Mouse (Mus musculus) limb, embryonic 10.5 days (tissue): Measurements from ENCODE around the gene Men1. TPM values are rescaled to one million over a fixed set of nuclear protein-coding genes. Genes with fewer than 3 reads are reported as not detected.
A peak's percentile ranks its signal among the peaks of the same experiment; 100 is the strongest.

Experiments used
- DNase-seq: peaks from one replicate; pipeline ENCODE4 v3.0.0-alpha.2; 2017; ENCODE audit warnings: low spot score
- H3K27ac ChIP-seq: fragments of 300-500 bp; sonication (generic); 2 replicates; pipeline ENCODE4 v1.5.1; 2016; ENCODE audit warnings: mild to moderate bottlenecking
- H3K27me3 ChIP-seq: fragments of 300-500 bp; sonication (generic); 2 replicates; pipeline ENCODE4 v1.6.1; 2016; ENCODE audit warnings: low read depth, mild to moderate bottlenecking; ENCODE audit not compliant: poor library complexity, severe bottlenecking
- H3K36me3 ChIP-seq: fragments of 300-500 bp; sonication (generic); 2 replicates; pipeline ENCODE4 v1.6.1; 2016; ENCODE audit warnings: mild to moderate bottlenecking, moderate library complexity
- H3K4me1 ChIP-seq: fragments of 300-500 bp; sonication (generic); 2 replicates; pipeline ENCODE4 v1.6.1; 2016
- H3K4me3 ChIP-seq: fragments of 300-500 bp; sonication (generic); 2 replicates; pipeline ENCODE4 v1.5.1; 2016; ENCODE audit warnings: mild to moderate bottlenecking, moderate library complexity
- H3K9me3 ChIP-seq: fragments of 300-500 bp; sonication (generic); replicated peaks from 2 replicates; pipeline ENCODE4 v1.6.1; 2016; ENCODE audit warnings: mild to moderate bottlenecking
- WGBS: fragments of 180-500 bp; shearing (Covaris S2); methylation state at CpG from one replicate; pipeline ENCODE4 v1.1.7; 2016; 5-methylcytosine and 5-hydroxymethylcytosine counted together
- microRNA-seq: library from miRNA; unstranded; fragments of <30 nt; microRNA quantifications from one replicate; pipeline ENCODE4, GENCODE M21; 2017
- polyA plus RNA-seq: library from polyadenylated mRNA; unstranded; fragments of >200 nt; fragmentation: Nextera tagmentation; extraction: Ambion mirVana; gene quantifications from 2 replicates; pipeline ENCODE4 v1.2.1, GENCODE M21; 2016

The Men1 gene
- polyA plus RNA-seq, 1 experiment from 2014 or later, result 120 TPM

GRCm38 (mm10) chr19:6382323-6382924 is 47.6 kb downstream of the Men1 start:
- peaks cover 29% of the 10 kb centered on the region for H3K4me1 ChIP-seq
- WGBS, result 83% methylated on average over 4 of the region's 4 CpGs

GRCm38 (mm10) chr19:6383470-6383869 is 48.7 kb downstream of the Men1 start:
- no peak overlapping the region for H3K4me3 ChIP-seq
- H3K9me3 ChIP-seq, result no peaks in the 10 kb centered on the region
- peaks cover 8% of the 10 kb centered on the region; the same call in 1 of the 2 replicates for H3K27me3 ChIP-seq
- WGBS, result 56% methylated on average over 5 of the region's 5 CpGs
- DNase-seq, result no peak
- peaks cover 29% of the 10 kb centered on the region for H3K4me1 ChIP-seq
- H3K36me3 ChIP-seq, result peaks cover 20% of the 10 kb centered on the region
- 0 out of 2 replicates have a peak overlapping the region, but pooled peaks have one; percentile 2 for H3K27ac ChIP-seq

More at GRCm38 (mm10) chr19:6382323-6382924, 47.6 kb downstream of the Men1 start:
- DNase-seq, result no peak
- Histone ChIP-seq H3K27ac (no peak overlapping the region), H3K27me3 (0 out of 2 replicates have a peak, but pooled peaks cover 1% of the 10 kb centered on the region), H3K9me3 (no peaks in the 10 kb centered on the region), H3K36me3 (peaks cover 31% of the 10 kb centered on the region), H3K4me3 (no peak overlapping the region)

DNA sequence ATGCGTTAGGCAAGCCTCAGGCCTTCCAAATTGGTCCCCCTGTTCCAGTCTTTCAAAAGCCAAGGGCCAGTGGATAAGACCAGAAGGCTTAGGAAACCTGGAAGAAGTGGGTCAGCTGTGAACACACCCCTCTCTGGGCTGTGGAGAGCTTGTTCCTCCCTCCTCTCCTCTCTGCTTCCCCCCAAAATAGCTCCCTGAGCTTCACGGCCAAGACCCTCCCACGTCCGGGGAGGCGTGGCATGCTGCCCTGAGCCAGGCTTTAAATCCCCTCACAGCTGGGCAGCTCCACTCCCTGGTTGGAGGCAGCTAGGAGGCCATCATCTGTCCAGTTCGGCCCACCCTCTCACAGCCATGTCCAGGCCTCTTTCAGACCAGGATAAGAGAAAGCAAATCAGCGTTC is 49.3 kb downstream of the Men1 start, which contains the start of gene Pygm:
Pygm (plus strand) TSS at position 272 of the 400 bp plus-strand sequence.
- DNase-seq, result no peak
- Histone ChIP-seq H3K27ac (peak within 1 kb of the TSS; percentile 43; the same call in 1 of the 2 replicates), H3K9me3 (no peaks in the 10 kb centered on the region), H3K36me3 (peaks cover 14% of the 10 kb centered on the region), H3K4me1 (peaks cover 34% of the 10 kb centered on the region), H3K4me3 (no peak within 1 kb of the TSS), H3K27me3 (peaks cover 15% of the 10 kb centered on the region)
- 21% methylated on average over 7 of the region's 7 CpGs for WGBS

DNA sequence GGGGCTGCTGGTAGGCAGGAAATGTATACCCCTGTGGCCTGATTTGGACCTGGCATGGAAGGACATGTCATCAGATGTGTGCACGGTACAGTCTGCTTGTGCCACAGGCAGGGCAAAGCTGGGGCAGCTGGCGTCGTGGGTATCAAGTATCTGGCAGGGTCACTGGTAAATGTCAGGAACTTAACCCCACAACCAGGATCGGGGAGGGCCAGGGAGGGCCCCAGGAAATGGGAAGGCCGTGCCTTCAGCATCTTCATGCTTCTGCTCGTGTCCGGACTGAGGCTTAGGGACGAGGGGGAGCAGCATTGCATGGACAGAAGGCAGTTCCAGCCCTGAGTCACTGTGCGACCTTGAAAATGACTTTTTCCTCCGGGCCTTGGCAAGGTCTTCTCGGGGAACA is 50.2 kb downstream of the Men1 start:
- no peaks in the 10 kb centered on the region for H3K9me3 ChIP-seq
- DNase-seq, result no peak
- peaks cover 42% of the 10 kb centered on the region for H3K4me1 ChIP-seq
- peak overlapping the region; percentile 43; the same call in 1 of the 2 replicates for H3K27ac ChIP-seq
- WGBS, result 74% methylated on average over 11 of the region's 11 CpGs
- peaks cover 16% of the 10 kb centered on the region for H3K27me3 ChIP-seq
- peaks cover 6% of the 10 kb centered on the region; the same call in 1 of the 2 replicates for H3K36me3 ChIP-seq
- H3K4me3 ChIP-seq, result no peak overlapping the region

GRCm38 (mm10) chr19:6385419-6385818 is 50.6 kb downstream of the Men1 start:
- DNase-seq, result no peak
- no peak overlapping the region for H3K4me3 ChIP-seq

DNA sequence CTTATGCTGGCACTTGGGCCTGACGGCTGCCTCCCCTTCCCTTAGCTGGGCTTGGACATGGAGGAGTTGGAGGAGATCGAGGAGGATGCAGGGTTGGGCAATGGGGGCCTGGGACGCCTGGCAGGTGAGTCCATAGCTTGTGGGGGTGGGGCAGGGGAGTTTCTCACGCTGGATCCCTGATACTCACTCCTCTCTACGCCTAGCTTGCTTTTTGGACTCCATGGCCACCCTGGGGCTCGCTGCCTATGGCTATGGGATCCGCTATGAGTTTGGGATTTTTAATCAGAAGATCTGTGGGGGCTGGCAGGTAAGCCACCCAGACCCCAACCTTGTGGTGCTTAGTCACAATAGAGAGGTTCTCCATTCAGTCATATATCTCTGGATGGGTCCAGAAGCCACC is 51.0 kb downstream of the Men1 start:
- Histone ChIP-seq H3K27me3 (peaks cover 16% of the 10 kb centered on the region), H3K9me3 (no peaks in the 10 kb centered on the region), H3K36me3 (0 out of 2 replicates have a peak, but pooled peaks cover under 1% of the 10 kb centered on the region), H3K4me3 (no peak overlapping the region), H3K27ac (no peak overlapping the region), H3K4me1 (peaks cover 50% of the 10 kb centered on the region)
- DNase-seq, result no peak
- WGBS, result 80% methylated on average over 7 of the region's 7 CpGs

More at GRCm38 (mm10) chr19:6385419-6385818, 50.6 kb downstream of the Men1 start:
- Histone ChIP-seq H3K27ac (no peak overlapping the region), H3K36me3 (0 out of 2 replicates have a peak, but pooled peaks cover 5% of the 10 kb centered on the region), H3K4me1 (peaks cover 46% of the 10 kb centered on the region), H3K27me3 (peaks cover 16% of the 10 kb centered on the region), H3K9me3 (no peaks in the 10 kb centered on the region)
- 67% methylated on average over 5 of the region's 5 CpGs for WGBS

DNA sequence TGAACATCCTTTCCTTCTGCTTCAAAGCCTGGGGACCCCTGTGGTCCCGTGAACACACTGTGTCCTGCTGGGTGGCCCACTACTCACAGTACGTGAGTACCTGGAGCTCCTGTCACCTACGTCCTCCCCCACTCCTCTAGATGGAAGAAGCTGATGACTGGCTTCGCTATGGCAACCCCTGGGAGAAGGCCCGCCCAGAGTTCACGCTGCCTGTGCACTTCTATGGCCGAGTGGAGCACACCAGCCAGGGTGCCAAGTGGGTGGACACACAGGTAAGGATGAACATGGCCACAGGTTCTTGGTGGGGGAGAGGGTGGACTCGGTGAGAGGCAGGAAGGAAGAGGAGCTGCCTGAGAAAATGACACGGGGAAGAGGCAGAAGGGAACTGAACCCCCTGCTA is 51.5 kb downstream of the Men1 start:
- no peak overlapping the region for H3K27ac ChIP-seq
- H3K36me3 ChIP-seq, result no peaks in the 10 kb centered on the region
- peaks cover 51% of the 10 kb centered on the region for H3K4me1 ChIP-seq
- no peak overlapping the region for H3K4me3 ChIP-seq
- no peaks in the 10 kb centered on the region for H3K9me3 ChIP-seq
- no peak for DNase-seq
- H3K27me3 ChIP-seq, result peaks cover 16% of the 10 kb centered on the region
- 63% methylated on average over 9 of the region's 9 CpGs for WGBS

DNA sequence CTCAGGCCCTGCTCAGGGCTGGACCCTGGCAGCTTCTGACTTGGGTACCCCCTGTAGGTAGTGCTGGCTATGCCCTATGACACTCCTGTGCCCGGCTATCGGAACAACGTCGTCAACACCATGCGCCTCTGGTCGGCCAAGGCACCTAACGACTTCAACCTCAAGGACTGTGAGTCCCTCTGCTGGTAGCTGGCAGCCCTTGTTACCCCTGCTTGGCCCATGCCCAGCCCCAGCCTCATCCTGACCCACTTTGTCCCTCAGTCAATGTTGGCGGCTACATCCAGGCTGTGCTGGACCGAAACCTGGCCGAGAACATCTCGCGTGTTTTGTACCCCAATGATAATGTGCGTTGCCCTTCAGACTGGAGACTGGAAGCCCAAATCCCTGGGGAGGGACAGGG is 53.2 kb downstream of the Men1 start:
- H3K36me3 ChIP-seq, result no peaks in the 10 kb centered on the region
- H3K27ac ChIP-seq, result no peak overlapping the region
- H3K9me3 ChIP-seq, result no peaks in the 10 kb centered on the region
- WGBS, result 82% methylated on average over 13 of the region's 13 CpGs
- peaks cover 49% of the 10 kb centered on the region for H3K4me1 ChIP-seq
- peaks cover 16% of the 10 kb centered on the region for H3K27me3 ChIP-seq
- DNase-seq, result no peak
- H3K4me3 ChIP-seq, result no peak overlapping the region

- H3K4me1 ChIP-seq, result peaks cover 31% of the 10 kb centered on the region
- WGBS, result 6% methylated on average over 16 of the region's 16 CpGs
- H3K4me3 ChIP-seq, result peak overlapping the region; percentile 53
- no peak for DNase-seq
- peaks cover 16% of the 10 kb centered on the region for H3K27me3 ChIP-seq
- H3K27ac ChIP-seq, result peak overlapping the region; percentile 66
- no peaks in the 10 kb centered on the region for H3K36me3 ChIP-seq
- H3K9me3 ChIP-seq, result no peaks in the 10 kb centered on the region
Measured at GRCm38 (mm10) chr19:6389803-6390202, 55.0 kb downstream of the Men1 start.

GRCm38 (mm10) chr19:6390251-6390650 is 55.5 kb downstream of the Men1 start:
- DNase-seq, result no peak
- Histone ChIP-seq H3K36me3 (no peaks in the 10 kb centered on the region), H3K27me3 (peaks cover 16% of the 10 kb centered on the region), H3K4me3 (peak overlapping the region; percentile 53), H3K9me3 (no peaks in the 10 kb centered on the region), H3K4me1 (peaks cover 26% of the 10 kb centered on the region), H3K27ac (0 out of 2 replicates have a peak overlapping the region, but pooled peaks have one; percentile 66)
- 55% methylated on average over 6 of the region's 6 CpGs for WGBS

Small RNA genes lying within 50 kb of the gene (microRNA-seq; reads per million reads assigned to microRNA genes)
- not detected for gene Mir6989

Other genes with a start within 250 kb of the Men1 start
- 70.6 and 76.4 TPM in 2 replicates for gene Cdca5, start 250.0 kb upstream of the Men1 start, polyA plus RNA-seq
- gene AC131692.1, start 240.6 kb upstream of the Men1 start, polyA plus RNA-seq, result 0.56 and 0.89 TPM in 2 replicates
- gene Naaladl1, start 229.2 kb upstream of the Men1 start, polyA plus RNA-seq, result 0.54 and 0.75 TPM in 2 replicates
- gene Sac3d1, start 216.3 kb upstream of the Men1 start, polyA plus RNA-seq, result 65.4 and 73.3 TPM in 2 replicates
- 25.7 and 28.7 TPM in 2 replicates for gene Snx15, start 206.7 kb upstream of the Men1 start, polyA plus RNA-seq
- gene Batf2, start 194.0 kb upstream of the Men1 start, polyA plus RNA-seq, result not detected in 2 replicates
- 97.0 and 112 TPM in 2 replicates for gene Arl2, start 193.4 kb upstream of the Men1 start, polyA plus RNA-seq
- gene Majin, start 150.6 kb upstream of the Men1 start, polyA plus RNA-seq, result not detected in 2 replicates
- gene Gpha2, start 108.6 kb upstream of the Men1 start, polyA plus RNA-seq, result 0.97 and 2.1 TPM in 2 replicates
- 16.6 and 17.2 TPM in 2 replicates for gene Ppp2r5b, start 99.1 kb upstream of the Men1 start, polyA plus RNA-seq
- 11.4 and 13.0 TPM in 2 replicates for gene Atg2a, start 93.3 kb upstream of the Men1 start, polyA plus RNA-seq
- gene Ehd1, start 58.3 kb upstream of the Men1 start, polyA plus RNA-seq, result 72.5 and 74.9 TPM in 2 replicates
- 0.15 and 0.38 TPM in 2 replicates for gene Cdc42bpg, start 28.5 kb upstream of the Men1 start, polyA plus RNA-seq
- gene Map4k2, start 6.2 kb downstream of the Men1 start, polyA plus RNA-seq, result 10.4 and 15.2 TPM in 2 replicates
- 193 and 206 TPM in 2 replicates for gene Sf1, start 28.7 kb downstream of the Men1 start, polyA plus RNA-seq
- 2.5 and 3.0 TPM in 2 replicates for gene Pygm, start 49.4 kb downstream of the Men1 start, polyA plus RNA-seq
- 14.6 and 16.7 TPM in 2 replicates for gene Rasgrp2, start 64.4 kb downstream of the Men1 start, polyA plus RNA-seq
- gene Nrxn2, start 83.8 kb downstream of the Men1 start, polyA plus RNA-seq, result 0.78 and 1.5 TPM in 2 replicates
- gene Slc22a12, start 208.1 kb downstream of the Men1 start, polyA plus RNA-seq, result not detected in 2 replicates